Mouse (Mus musculus) heart, postnatal 4 days (tissue): Measurements from ENCODE around the gene Glud1. TPM values are rescaled to one million over a fixed set of nuclear protein-coding genes. Genes with fewer than 3 reads are reported as not detected.
"Not testable (repeated sequence)": the region's sequence is repeated elsewhere in the genome, so short reads cannot be mapped to it uniquely, and the experiment has no call there.

ENCODE experiments used
- DNase-seq: peaks from one replicate; pipeline ENCODE4 v3.0.0; 2021
- total RNA-seq, 2 experiments: library from RNA; stranded (reverse); gene quantifications; 2 replicates each; pipeline ENCODE4 v1.2.3; 2021

The Glud1 gene
- total RNA-seq, 2 experiments from 2014 or later, result 121 to 129 TPM

DNA sequence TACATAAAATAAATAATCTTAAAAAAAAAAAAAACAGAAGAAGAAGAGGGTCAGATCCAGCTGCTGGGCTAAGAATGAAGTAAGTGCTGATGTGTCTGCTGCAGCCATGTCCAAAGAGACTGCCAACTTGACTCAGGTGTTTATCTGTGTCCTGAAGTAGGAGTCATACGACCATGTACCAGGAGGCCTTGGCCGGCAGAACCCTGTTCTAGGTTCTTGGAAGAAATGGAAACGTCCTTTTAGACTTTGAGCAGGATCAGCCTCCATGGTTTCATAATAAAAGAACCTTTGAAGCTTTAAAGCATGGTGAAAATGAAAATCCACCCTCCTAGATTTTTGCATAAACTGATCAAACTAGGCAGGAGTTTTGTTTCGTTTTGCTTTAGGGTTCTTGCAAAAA is 43.9 kb downstream of the Glud1 start:
- no peak for DNase-seq

DNA sequence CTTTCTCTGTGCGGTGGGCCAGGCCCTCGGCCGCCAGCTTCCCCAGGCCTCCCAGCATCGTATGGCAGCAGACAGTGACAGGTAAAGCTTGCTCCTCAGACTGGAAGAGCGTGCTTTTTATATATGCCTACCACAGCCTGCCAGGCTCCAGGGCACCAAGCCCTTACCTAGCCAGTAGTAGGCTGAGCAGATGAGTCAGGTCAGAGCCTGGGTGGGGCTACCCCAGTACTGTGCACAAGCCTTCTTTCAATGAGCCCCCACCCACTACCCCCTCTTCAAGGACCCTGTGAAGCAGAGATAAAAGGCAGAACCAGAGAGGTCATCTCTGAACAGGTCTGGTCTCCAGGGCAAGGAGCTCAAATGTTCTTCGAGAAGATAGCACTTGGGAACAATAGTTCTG is 44.8 kb downstream of the Glud1 start, which contains the start of gene Fam25c:
Gene Fam25c (minus strand): TSS at position 133 of the 400 bp plus-strand sequence.
- DNase-seq, result no peak

DNA sequence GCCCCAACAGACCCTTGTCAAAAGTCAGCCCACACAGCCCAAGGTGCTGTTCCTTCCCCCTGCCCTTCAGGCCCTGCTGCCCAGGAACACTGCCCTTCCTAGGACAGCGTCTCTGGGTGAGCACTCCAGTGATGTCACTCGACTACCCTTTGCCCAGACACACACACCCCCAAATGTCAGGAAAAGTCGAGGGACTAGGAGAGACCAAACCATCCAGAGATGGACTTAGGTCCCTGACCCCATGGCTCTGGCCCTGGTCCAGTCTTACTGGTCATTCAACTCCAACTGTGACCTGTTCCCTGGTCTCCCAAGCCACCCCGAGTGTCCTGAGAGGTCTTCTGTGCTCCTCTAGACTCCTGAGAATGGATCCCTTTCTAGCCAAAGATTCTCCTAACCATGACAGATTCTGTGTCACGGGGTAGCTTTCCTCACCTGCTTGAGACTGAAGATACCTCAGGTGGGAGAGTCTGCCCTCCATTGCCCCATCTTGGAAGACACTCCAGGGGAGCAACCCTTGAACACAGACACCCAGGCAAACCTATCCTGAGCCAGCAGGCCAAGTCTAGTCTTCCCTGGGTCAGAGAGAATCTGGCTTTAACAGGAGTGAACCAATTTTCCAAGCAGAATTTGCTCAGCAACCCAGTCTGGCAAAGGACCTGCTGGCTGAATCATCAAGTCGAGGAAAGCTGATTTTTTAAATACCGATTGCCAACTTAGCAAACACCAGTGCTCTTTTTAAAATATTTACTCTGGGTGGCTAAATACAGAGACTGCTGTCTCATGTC is 47.3 kb downstream of the Glud1 start:
- DNase-seq, result no peak

DNA sequence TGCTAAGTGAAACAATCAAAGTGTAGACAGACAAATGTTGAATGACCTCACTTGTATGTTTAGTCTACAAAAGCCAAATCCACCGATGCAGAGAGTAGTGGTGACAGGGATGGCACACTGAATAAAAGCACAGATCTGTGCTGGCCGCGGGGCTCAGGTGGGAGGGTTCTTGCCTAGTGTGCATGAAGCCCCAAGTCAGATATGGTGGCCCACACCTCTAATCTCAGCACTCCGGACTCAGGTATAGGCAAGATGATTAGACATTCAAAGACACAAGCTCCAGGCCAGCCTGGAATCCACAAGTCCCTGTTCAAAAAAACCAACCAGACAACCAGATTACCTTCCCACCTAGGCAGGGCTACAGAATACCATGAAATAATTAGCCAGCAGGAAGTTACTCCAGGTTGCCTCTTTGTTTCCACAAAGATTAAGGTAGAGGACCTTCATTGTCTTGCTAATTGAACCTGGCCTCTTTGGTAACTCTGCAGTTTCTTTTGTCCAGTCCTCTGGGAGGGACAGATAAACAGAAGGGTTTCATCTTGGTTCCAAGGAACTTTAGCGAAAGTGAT is 49.2 kb downstream of the Glud1 start:
- DNase-seq, result no peak

DNA sequence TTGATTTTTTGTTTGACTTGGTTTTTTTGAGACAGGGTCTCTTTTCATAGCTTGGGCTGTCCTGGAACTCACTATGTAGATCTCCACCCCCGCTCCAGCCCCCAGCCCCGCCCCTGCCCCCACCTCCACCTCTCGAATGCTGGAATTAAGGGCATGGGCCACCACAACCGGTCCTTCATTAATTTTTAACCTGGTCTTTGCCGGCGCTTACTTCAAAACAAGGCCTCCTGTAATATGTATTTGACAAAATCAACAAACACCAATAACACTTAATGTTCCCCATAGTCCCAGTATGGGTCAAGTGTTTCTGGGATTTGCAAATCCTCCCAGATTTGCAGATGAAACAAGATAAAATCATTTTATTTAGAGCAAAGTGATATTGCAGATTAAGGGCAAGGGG is 49.7 kb downstream of the Glud1 start:
- DNase-seq, result no peak

DNA sequence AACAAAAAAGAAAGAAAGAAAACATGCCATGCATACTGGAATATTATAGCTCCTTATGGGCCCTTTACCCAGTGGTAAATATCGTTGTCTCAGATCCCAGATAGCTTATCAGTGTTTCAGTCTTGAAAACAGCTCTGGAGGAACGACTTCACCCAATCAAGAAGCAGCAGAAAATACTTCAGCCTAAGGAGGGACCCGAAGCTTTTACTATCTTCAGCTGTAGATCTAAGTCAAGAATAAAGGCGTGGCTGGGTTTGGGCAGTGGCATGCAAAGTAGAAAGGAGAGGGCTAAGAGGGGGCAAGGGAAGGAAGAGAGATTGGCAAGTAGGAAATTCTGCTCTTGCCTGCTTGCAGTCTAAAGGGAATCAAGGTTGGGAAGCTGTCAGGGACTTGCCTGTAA is 51.6 kb downstream of the Glud1 start:
- no peak for DNase-seq

DNA sequence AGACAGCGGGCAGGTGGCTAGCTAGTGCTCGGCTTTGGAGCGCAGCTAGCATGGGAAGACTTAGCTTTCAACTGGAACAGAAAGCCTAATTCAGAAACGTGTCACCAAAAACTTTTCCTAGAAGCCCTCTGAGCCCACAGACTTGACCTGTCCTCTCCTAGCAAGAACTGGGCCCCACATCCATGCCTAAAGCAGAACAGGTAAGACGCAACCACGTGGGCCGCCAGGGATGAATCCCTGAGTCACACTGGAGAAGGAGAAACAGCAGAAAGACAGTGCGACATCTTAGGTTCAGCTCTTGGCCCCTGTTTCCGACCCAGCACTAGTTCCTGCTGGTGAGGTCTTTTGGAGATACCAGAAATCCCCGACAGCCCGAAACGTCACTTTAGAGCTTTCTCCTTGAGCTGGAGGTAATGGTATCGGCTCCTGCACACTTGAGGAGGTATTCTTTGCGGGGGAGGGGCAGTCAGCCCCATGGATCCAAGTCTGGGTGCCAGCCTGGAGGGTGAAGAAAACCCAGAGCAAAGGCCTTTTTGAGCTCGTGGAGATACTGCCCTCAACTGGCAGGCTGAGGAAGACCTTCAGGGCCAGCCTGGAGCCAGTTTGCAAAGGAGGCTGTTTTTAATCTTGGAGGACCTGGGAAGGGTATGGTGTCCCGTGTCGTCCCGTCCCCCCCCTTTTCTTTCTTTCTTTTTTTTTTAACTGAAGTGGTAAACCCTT is 52.4 kb downstream of the Glud1 start:
- DNase-seq, result peak; percentile 68

DNA sequence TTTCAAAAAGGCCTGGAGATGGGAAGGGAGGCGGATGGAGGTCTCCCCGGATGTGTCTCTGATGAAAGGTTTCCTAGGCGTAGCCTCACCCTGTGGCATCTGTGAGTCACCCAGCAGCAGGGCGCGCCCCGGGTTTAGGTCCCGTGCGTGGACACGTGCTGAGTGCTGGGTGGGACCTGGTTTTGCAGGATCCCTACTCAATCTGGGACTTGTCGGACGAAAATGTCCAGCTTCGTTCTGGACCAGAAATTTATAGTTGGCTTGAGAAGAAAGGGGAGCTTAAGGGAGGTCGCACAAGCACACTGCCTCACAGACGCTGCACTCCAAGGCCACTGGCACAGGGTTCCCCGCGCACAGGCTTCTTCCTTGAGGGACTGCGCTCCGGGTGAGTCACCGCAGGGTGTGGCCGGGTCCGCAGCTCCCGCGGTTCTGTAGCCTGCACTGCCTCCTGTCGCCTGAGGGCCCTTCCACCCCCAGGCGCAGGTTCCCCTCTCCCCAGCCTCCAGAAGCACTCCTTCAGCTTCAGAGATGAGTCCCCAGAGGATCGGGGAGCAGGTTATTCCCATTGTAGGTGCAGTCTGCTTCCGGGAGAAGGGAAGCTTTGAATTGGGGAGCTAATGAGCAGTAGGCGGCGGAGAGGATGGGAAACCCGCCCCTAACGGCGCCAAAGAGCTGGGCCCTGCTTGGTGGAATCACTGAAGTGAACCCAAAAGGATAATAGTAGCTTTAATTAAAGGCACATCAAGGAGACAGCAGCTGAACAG is 53.1 kb downstream of the Glud1 start:
- peak; percentile 76 for DNase-seq

DNA sequence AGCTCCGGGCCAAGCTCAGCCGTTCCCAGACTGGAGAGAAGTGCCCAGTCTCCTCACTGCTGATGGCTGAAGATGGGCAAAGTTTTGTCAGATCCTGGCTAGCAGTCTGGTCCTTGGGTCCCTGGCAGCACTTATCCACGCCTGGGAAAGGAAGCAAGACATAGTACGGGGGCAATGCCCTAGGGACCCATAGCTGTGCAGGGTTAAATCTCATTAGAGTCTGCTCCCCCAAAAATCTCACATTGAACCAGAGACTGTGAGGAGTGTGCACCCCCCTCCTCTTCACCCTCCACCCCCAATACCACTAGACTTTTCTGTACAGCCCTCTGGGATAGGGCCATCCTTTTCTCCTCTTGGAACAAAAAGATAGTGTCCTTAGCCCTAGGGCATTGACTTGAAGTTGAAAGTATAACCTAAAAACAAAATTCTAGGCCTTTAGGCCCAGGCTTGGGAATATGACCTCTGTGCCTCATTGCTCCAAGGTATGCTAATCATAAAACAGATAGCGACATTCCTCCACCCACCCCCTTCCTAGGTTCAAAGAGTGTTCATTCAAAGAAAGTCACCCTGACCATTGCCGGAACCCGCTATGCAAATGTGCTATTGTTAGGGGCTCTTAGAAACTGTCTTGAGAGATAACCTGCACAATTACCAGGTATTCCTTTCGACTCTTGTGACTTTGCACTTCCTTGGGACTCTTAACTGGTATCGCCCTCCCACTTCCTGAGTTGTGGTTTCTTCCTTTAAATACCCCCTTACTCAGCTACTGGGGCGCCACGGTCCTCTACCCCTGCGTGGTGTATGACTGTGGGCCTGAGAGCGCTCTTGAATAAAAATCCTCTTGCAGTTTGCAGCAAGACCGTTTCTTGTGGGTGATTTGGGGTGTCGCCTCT is 54.0 kb downstream of the Glud1 start:
- not testable (repeated sequence) for DNase-seq

DNA sequence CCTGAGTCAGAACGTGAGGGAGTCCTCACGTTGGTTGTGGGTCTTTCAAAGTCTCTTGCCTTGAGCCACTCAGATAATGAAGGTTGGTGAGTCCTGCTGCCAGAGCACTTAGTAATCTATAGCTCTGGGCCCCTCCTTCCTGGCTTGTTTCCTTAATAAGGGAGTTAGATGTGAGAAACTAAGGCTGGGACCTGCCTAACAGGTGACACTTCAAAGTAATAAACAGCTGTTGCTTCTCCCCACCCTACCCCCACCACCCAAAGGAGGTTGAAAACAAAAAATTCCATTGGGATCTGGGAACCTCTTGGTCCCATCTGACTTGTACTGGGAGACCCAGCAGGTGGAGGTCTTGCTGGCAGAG is 54.6 kb downstream of the Glud1 start:
- no peak for DNase-seq

DNA sequence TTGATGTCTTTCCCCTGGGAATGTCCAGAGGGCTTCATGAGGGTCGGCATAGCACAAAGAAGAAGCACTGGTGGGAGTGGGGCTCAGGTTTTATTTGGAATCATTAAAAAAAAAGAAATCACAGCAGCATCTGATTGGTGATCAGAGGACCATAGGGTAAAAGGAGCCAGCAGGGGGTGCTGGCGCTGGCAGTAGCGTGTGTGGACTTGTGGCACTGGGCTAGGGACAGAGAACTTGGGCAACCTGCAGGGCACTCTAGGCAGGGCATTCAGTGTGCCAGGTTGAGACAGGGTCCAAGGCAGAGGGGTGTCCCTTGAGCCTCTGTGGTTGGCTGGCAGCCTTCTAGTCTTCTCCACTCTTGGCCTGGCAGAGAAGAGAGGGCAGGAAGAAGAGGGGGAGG is 59.7 kb downstream of the Glud1 start:
- DNase-seq, result no peak

DNA sequence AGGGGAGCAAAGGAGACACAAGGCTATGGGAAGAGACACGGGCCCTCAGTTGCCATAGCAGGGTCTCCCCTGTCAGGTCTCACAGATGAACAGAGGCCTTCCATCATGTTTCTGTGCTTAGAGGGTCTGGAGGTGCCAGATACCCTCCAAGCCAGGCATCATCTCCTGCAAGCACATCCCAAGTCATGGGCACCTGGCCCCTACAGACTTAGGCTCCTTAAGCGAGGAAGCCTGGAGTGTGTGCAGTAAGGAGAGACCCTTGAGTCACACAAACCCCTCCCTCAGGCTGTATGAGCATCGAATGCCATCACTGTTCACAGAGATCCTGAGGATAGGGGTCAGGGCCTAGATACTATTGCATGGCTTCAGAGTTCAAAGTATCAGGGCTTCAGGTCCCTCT is 60.4 kb downstream of the Glud1 start:
- no peak for DNase-seq

DNA sequence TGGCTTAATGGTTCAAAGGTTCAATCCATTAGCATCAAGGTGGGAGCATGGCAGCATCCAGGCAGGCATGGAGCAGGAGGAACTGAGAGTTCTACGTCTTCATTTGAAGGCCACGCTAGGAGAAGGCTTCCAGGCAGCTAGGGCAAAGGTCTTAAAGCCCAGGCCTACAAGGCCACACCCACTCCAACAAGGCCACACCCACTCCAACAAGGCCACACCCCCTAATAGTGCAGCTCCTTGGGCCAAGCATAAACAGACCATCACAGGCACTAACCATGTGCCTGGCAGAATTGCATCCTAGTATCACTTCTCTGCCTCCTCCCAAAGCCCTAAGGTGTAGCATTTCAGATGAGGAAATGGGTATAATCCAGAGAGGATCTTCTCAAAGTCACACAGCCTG is 61.2 kb downstream of the Glud1 start:
- DNase-seq, result no peak

DNA sequence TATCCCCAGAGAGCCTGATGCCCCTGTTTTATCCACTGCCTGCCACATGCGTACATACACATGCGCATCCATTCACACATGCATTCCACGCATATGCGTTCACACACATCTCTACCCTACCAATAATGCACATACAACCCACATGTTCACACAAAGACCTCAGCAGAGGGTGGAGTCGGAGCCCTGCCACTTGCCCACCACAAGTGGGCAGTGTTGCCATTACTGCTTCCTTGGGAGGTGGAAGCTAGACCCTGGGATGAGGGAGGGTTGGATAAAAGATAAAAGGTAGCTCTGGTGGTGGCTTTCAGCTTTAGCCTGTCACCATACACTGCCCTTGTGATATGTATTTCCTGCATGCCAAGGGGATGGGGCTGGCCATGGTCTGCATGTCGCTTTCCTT is 62.1 kb downstream of the Glud1 start:
- DNase-seq, result peak; percentile 84

DNA sequence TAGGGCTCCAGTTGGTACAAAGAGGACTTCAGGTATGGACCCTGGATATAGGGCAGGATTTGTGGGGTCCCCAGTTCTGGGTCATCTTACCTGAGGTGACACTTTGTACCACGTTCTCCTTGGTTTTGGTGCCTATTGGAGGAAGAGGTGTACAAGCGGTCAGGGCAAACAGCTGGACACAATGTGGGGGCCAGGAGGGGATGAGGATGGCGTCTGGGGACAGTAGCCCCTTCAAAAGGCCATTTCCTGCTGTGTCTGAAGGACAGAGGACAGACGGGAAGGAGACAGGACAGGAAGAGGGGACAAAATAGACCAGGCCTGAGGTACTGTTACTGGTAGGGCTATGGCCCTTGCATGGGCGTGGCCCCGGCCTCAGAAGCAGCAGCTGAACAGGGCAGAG is 63.1 kb downstream of the Glud1 start:
- DNase-seq, result no peak

DNA sequence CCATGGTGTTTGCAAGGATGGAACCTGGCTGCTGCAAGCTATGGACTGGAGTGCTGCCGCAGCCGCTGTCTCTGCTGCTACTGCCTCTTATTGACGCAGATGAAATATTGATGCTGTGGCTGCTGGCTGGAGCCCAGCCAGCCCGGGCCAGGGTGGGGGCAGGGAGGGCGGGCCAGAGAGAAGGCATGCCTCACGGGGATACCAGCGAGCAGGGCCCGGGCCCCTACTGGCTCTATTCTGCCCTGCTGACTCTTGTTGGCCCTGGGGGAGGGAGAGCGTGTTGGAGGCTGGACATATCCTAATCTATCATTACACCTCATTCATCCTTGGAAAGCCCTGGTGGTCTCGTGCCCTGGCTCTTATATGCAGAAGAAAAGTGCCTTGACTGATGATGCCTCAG is 64.0 kb downstream of the Glud1 start, which contains the start of gene Sncg:
Gene Sncg (minus strand): TSS at position 213 of the 400 bp plus-strand sequence.
- DNase-seq, result no peak

DNA sequence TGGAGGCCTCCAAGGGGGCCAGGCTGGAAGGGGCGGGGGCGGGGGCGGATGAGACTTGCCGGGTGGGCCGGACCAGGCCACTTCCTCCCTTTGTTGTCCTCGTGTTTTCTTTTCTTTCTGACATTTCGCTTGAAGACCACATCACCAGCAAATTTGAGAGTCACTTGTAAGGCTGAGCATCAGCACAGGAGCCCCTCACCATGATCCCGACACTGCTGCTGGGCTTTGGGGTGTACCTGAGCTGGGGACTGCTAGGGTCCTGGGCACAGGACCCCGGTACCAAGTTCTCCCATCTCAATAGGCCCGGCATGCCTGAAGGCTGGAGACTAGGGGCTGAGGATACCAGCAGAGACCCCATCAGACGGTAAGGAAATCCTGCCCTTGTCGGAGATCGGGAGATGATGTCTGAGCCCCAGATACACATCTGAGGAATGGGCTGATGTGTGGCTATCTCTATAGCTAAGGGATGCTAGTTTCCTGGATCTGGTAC is 64.9 kb downstream of the Glud1 start, which contains the start of gene Mmrn2:
Gene Mmrn2 (plus strand): TSS at position 51 of the 490 bp plus-strand sequence.
- DNase-seq, result no peak

DNA sequence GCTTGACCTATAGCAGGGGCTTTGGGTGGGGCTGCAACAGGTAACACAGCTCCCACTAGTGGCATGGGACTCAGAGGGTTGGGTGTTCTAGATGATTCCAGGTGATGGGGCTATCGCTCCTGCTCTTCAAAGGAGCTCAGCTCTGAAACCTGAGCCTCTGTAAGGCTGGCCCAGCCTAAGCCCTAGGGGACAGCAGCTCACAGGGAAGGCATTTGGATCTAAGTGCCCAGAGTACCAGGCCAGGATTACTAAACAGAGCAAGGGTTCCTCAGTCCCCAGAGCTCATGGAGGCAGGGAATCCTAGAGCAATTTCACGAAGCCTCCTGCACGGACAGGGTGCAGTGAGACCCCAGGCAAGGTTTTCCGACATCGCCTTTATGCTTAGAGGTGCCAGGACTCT is 65.4 kb downstream of the Glud1 start:
- DNase-seq, result no peak

DNA sequence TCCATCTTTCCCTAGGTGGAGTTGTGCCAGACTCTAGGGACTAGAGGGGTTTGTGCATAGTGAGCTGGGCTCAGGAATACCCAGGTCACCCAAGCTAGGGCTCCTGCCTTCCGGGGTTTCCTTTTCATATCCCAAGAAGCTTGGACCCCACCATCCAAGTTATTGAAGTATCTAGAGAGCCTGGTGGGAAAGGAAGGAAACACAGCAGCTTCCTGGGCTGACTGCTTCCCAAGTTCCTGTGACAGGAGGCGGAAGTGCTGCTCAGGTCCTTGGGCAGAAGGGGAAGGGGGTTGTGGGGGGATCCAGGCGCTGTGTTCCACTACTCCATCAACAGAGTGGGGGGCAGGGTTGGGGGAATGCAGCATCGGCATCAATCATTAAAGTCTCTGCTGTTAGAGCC is 66.6 kb downstream of the Glud1 start:
- DNase-seq, result no peak

DNA sequence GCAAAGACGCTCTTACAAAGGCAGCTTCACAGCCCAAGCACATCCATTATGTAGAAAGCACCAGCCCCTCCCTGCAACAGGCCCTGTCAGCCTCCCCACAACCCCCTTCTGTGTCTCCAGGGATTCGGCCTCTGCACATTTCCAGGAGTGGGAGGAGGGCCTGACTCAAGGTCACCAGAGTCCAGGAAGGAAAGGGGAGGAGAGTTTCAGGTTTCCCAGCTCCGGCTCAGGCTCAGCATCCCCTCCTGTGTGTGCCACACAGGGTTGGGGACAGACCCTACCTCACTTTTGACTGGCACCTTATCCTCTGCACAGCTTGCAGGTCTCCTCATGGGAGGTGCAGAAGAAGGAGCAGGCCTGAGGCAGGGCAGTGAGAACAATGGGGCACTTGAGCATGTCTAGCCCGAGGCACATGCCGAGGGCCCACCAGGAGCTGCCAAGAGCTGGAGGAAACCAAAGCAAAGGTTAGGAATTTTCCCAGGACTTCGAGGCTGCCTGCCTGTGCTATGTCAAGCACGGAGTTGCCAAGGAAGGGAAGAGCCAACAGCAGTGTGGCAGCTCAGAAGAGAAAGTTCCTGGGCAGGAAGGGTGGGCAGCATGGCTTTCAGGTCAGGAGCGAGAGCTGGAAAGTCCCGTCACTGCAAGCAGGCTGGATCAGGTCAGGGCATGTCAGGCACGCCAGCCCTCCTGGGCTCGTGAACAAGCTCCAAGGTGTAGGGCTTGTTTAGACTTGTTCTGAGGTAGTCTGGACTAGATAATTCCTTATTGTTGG is 68.2 kb downstream of the Glud1 start:
- peak; percentile 63 for DNase-seq
